Mouse (Mus musculus): ENCODE measurements at regions not wholly inside any gene's neighbourhood (a gene's known extent, or its start where the extent isn't known, plus 50 kb on each side); places are given as distances from the start of the nearest gene placed in this dataset.
"Not testable (repeated sequence)": the region's sequence is repeated elsewhere in the genome, so short reads cannot be mapped to it uniquely, and the experiment has no call there.

- not testable (repeated sequence) for DNase-seq
Observed at GRCm38 (mm10) chr10:6598586-6598985, 159.7 kb upstream of the Oprm1 start.

DNA sequence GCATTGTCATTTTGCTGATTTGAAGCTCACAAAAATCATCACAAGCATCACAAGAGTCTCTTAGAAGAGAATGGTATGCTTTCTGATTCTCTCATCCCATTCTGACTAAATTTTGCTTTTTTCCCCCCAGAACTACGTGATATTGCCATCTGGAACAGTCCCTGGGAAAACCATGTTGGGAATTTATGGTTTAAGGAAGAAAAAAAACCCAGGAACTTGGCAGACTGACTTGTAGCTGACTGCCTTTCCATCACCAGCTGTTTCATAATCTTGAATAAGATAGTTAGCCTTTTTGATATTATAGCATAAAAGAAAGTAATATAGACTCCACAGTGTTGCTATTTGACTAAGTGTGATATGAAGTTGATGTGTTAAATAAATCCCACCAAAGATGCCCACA is 110.7 kb upstream of the Oprm1 start:
- no peak for DNase-seq

GRCm38 (mm10) chr10:6685308-6686080 is 72.8 kb upstream of the Oprm1 start:
- DNase-seq: no peak

DNA sequence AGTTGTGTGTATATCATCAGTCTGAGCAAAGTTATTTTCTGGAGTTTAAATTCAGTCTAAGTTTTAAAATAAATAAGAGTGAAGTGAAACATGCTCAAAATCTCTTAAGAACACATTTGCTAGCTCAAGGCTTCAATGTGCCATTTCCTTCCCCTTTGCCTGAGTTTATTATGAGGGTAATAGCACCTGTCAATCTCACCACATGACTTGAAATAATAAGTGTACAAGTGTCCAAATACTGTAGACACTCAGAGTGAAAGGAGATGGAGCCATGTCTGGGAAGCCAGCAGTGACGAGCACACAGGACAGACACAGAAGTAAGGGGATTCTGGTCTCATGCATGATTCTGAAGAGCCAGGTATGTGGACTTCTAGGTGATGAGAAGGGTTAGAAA is 72.2 kb upstream of the Oprm1 start:
- no peak for DNase-seq

Data from lung, postnatal 36 days (tissue).